Mouse (Mus musculus) CH12.LX (cell line): ENCODE measurements around the gene Fkbp15. TPM values are rescaled to one million over a fixed set of nuclear protein-coding genes. Genes with fewer than 3 reads are reported as not detected.

ENCODE experiments used
- DNase-seq: peaks from one replicate; pipeline ENCODE4 v3.0.0-alpha.2; 2013; ENCODE audit errors: extremely low read depth
- H3K27ac ChIP-seq: 2 replicates; pipeline ENCODE4 v1.5.1; 2012; ENCODE audit warnings: low read depth, mild to moderate bottlenecking, control low read depth, moderate library complexity; ENCODE audit not compliant: insufficient read depth
- H3K27me3 ChIP-seq: replicated peaks from 2 replicates; pipeline ENCODE3; 2012; ENCODE audit warnings: inconsistent platforms
- H3K36me3 ChIP-seq, 2 experiments: replicated peaks in 1 of 2; 2 replicates each; pipeline versions ENCODE3 to v1.6.1; 2012; ENCODE audit warnings: inconsistent platforms in 1 of 2, low read length in 1 of 2, mild to moderate bottlenecking in 1 of 2, mixed read lengths in 1 of 2, moderate library complexity in 1 of 2; ENCODE audit not compliant: control insufficient read depth in 1 of 2, insufficient read depth in 1 of 2
- H3K4me1 ChIP-seq, 2 experiments: 2 replicates each; pipeline ENCODE4 v1.6.1; 2012; ENCODE audit warnings: inconsistent platforms in 1 of 2, moderate library complexity in 1 of 2; ENCODE audit not compliant: insufficient read depth in 2 of 2, control insufficient read depth in 1 of 2
- H3K4me2 ChIP-seq: 2 replicates; pipeline ENCODE4 v1.6.1; 2012; ENCODE audit warnings: low read depth, mild to moderate bottlenecking, control low read depth; ENCODE audit not compliant: poor library complexity, insufficient read depth, severe bottlenecking
- H3K4me3 ChIP-seq, 3 experiments: fragments of 150-350 bp in 1 of 3; sonication (generic) in 1 of 3; replicated peaks in 1 of 3; 2 replicates each; pipeline versions ENCODE3 to v1.5.1; 2011 to 2012; ENCODE audit warnings: low read depth in 2 of 3, low read length in 2 of 3, mild to moderate bottlenecking in 2 of 3, moderate library complexity in 2 of 3, control low read depth in 1 of 3, improper control_type of control experiment in 1 of 3, inconsistent platforms in 1 of 3, mixed read lengths in 1 of 3; ENCODE audit not compliant: poor library complexity in 1 of 3
- H3K79me2 ChIP-seq: replicated peaks from 2 replicates; pipeline ENCODE4 v1.6.1; 2012; ENCODE audit warnings: mild to moderate bottlenecking, moderate library complexity; ENCODE audit not compliant: control insufficient read depth, poor library complexity, insufficient read depth, severe bottlenecking; ENCODE audit errors: extremely low read depth
- H3K9ac ChIP-seq: 2 replicates; pipeline ENCODE4 v1.6.1; 2012; ENCODE audit warnings: low read depth, mild to moderate bottlenecking, control low read depth, moderate library complexity; ENCODE audit not compliant: insufficient read depth
- H3K9me3 ChIP-seq: replicated peaks from 2 replicates; pipeline ENCODE3; 2012; ENCODE audit warnings: low read length, inconsistent platforms, mixed read lengths
- CHD2 ChIP-seq: IDR thresholded peaks from 2 replicates; pipeline ENCODE4 v1.6.1; 2011; ENCODE audit warnings: low read length, improper control_type of control experiment
- CTCF ChIP-seq, 2 experiments: IDR thresholded peaks in 1 of 2; conservative IDR thresholded peaks in 1 of 2; 2 replicates each; pipeline ENCODE4 v1.5.1; 2011 to 2012; ENCODE audit warnings: low read depth in 2 of 2, low read length in 2 of 2, improper control_type of control experiment in 1 of 2, inconsistent platforms in 1 of 2, mild to moderate bottlenecking in 1 of 2, moderate library complexity in 1 of 2
- ELF1 ChIP-seq: IDR thresholded peaks from 2 replicates; pipeline ENCODE4 v1.6.1; 2014; ENCODE audit warnings: low read depth, mild to moderate bottlenecking, inconsistent platforms, low read length, improper control_type of control experiment
- GABPA ChIP-seq: IDR thresholded peaks from 2 replicates; pipeline ENCODE4 v1.6.1; 2012; ENCODE audit warnings: low read depth, low read length, improper control_type of control experiment, inconsistent platforms; ENCODE audit not compliant: insufficient replicate concordance
- HCFC1 ChIP-seq: IDR thresholded peaks from 2 replicates; pipeline ENCODE4 v1.6.1; 2012; ENCODE audit warnings: low read depth, mild to moderate bottlenecking, inconsistent platforms, low read length, improper control_type of control experiment
- MAZ ChIP-seq: IDR thresholded peaks from 2 replicates; pipeline ENCODE4 v1.6.1; 2012; ENCODE audit warnings: low read depth, mild to moderate bottlenecking, inconsistent platforms, low read length, improper control_type of control experiment, moderate library complexity
- MEF2A ChIP-seq: IDR thresholded peaks from 2 replicates; pipeline ENCODE4 v1.6.1; 2014; ENCODE audit warnings: low read depth, mild to moderate bottlenecking, inconsistent platforms, low read length, improper control_type of control experiment, borderline replicate concordance
- POLR2A ChIP-seq: IDR thresholded peaks from 2 replicates; pipeline ENCODE4 v1.6.1; 2011; ENCODE audit warnings: low read depth, mild to moderate bottlenecking, improper control_type of control experiment, low read length
- RAD21 ChIP-seq: IDR thresholded peaks from 2 replicates; pipeline ENCODE4 v1.6.1; 2011; ENCODE audit warnings: low read depth, mild to moderate bottlenecking, low read length, improper control_type of control experiment, moderate library complexity
- SMC3 ChIP-seq: IDR thresholded peaks from 2 replicates; pipeline ENCODE4 v1.6.1; 2011; ENCODE audit warnings: low read depth, low read length, improper control_type of control experiment
- ZC3H11A ChIP-seq: IDR thresholded peaks from 2 replicates; pipeline ENCODE4 v1.6.1; 2012; ENCODE audit warnings: low read depth, mild to moderate bottlenecking, inconsistent platforms, low read length, improper control_type of control experiment
- ZMIZ1 ChIP-seq: IDR thresholded peaks from 2 replicates; pipeline ENCODE4 v1.6.1; 2012; ENCODE audit warnings: low read depth, mild to moderate bottlenecking, inconsistent platforms, low read length, improper control_type of control experiment
- dilution Hi-C: fragments of 300-500 bp; cut with MboI; formaldehyde crosslinking; loops from 2 replicates; pipeline ENCODE4 v1.14.3; 2020; ENCODE audit warnings: low sequenced_read_pairs; ENCODE audit not compliant: extremely low pct_unique_long_range_greater_than_20kb, extremely low pct_ligation_motif_present
- in situ Hi-C: fragments of 300-500 bp; cut with MboI; formaldehyde crosslinking; loops from 3 replicates; pipeline ENCODE4 v1.14.3; 2019; ENCODE audit warnings: low sequenced_read_pairs, low pct_ligation_motif_present, low pct_unique_long_range_greater_than_20kb, mixed read lengths
- polyA plus RNA-seq: library from polyadenylated mRNA; unstranded; fragments of >175 nt; gene quantifications from 2 replicates; pipeline ENCODE4 v1.2.1, GENCODE M21; 2012; ENCODE audit warnings: low read depth; ENCODE audit not compliant: insufficient read length
- total RNA-seq, 2 experiments: library from RNA; depleted of rRNA; stranded (reverse); fragments of 300-350 nt in 1 of 2; fragments of >200 nt in 1 of 2; gene quantifications; 2 replicates each; pipeline ENCODE4 v1.2.3; 2012 to 2014

Gene Fkbp15
- total and polyA plus RNA-seq, 3 experiments = 24.0 to 35.1 (median 30.4) TPM

DNA sequence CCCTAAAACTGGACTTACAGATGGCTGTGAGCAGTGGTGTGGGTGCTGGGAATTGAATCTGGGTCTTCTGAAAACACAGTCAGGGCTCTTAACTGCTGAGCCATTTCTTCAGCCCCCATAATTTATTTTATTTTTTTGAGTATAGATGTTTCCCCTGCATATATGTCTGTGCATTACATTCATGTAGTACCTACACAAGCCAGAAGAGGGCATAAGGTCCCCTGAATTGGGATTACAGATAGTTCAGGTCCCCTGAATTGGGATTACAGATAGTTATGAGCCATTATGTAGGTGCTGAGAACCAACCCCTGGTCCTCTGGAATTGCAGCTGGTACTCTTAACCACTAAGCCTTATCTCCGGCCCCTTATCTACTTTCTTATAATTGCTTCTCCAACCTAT is 16.3 kb downstream of the Fkbp15 start:
- Histone ChIP-seq H3K27me3 (no peaks in the 10 kb centered on the region), H3K4me3 (no peak overlapping the region), H3K4me2 (no peak overlapping the region), H3K27ac (no peak overlapping the region), H3K9ac (no peak overlapping the region), H3K36me3 (peaks cover 53 to 85% of the 10 kb centered on the region in 2 experiments), H3K9me3 (no peaks in the 10 kb centered on the region), H3K79me2 (no peaks in the 10 kb centered on the region), H3K4me1 (peaks cover 0 to 14% of the 10 kb centered on the region in 2 experiments; a peak in 1 of 4 replicates)
- in situ Hi-C loops (loop anchor here (10.0 kb wide), 1 partner anchor 171 kb away; the partner anchor contains the start of gene Alad), dilution Hi-C loops (no loop called here)
- TF ChIP-seq MEF2A (no peak), SMC3 (peak; percentile 24), RAD21 (peak; percentile 45), CHD2 (no peak), CTCF (conservative IDR thresholded peaks at IDR 0.05 in 1 of 2, IDR thresholded peaks at IDR 0.05 in 1 of 2; ENCODE audit: low read depth in 2 of 2, low read length in 2 of 2) (peak in 1 of 2 experiments; percentile 43; a peak in 3 of 4 replicates)
- peak; percentile 39 for DNase-seq

DNA sequence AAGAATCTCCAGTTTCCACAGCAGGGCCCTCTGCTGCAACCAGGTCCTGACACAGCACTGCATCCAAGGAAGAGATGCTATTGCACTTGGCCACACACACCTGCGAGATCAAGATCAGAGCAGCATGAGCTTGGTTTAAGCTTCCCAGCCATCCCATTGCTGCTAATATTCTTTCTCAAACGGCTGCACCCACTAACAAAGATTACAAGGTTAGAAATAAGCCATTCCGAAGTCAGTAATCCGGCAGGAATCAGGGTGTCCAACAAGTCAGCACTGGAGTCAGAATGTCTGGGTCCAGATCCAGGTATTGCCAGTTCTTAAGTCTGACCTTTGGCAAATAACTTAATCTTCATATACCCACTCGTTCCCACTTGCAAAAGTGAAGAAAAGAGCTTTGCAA is 21.8 kb downstream of the Fkbp15 start:
- no peak for DNase-seq
- in situ Hi-C loops = no loop called here
- Histone ChIP-seq H3K9ac (no peak overlapping the region), H3K27me3 (no peaks in the 10 kb centered on the region), H3K4me3 (no peak overlapping the region), H3K4me2 (no peak overlapping the region), H3K79me2 (no peaks in the 10 kb centered on the region), H3K36me3 (peaks cover 56 to 88% of the 10 kb centered on the region in 2 experiments), H3K27ac (no peak overlapping the region), H3K4me1 (no peaks in the 10 kb centered on the region), H3K9me3 (no peaks in the 10 kb centered on the region)
- dilution Hi-C loops = no loop called here
- TF ChIP-seq HCFC1 = no peak
- TF ChIP-seq GABPA = no peak
- TF ChIP-seq ELF1 = no peak
- TF ChIP-seq ZMIZ1 = no peak
- no peak for TF ChIP-seq POLR2A

DNA sequence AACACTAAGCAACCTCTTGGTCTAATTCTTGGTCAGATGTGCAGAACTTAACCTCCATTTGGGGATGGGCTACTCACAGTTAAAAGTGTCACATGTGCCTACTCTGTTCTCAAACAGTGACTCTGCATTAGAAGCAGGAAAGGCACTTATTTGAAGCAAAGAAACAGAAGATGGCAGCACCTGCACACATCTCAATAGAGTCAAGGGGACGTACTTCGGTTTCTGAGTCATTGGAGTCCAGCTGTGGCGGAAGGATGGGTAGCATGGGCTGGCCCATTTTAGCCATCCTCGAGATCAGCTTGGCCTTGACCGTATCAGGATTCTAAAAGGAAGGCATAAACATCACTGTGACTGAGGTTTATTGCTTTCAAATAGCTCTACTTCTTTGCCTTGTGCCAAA is 28.4 kb downstream of the Fkbp15 start:
- Histone ChIP-seq H3K4me1 (no peaks in the 10 kb centered on the region), H3K4me3 (no peak overlapping the region), H3K27ac (no peak overlapping the region), H3K79me2 (no peaks in the 10 kb centered on the region), H3K27me3 (no peaks in the 10 kb centered on the region), H3K9me3 (no peaks in the 10 kb centered on the region), H3K9ac (no peak overlapping the region), H3K36me3 (peaks cover 48 to 88% of the 10 kb centered on the region in 2 experiments), H3K4me2 (no peak overlapping the region)
- peak in 1 of 2 experiments; percentile 41; a peak in 2 of 4 replicates for TF ChIP-seq CTCF (conservative IDR thresholded peaks at IDR 0.05 in 1 of 2, IDR thresholded peaks at IDR 0.05 in 1 of 2; ENCODE audit: low read depth in 2 of 2, low read length in 2 of 2)
- TF ChIP-seq MAZ = no peak
- TF ChIP-seq RAD21 = peak; percentile 40
- no peak for TF ChIP-seq ZC3H11A
- in situ Hi-C loops (no loop called here), dilution Hi-C loops (no loop called here)
- DNase-seq = no peak
